Mouse (Mus musculus) lung, postnatal 0 days (tissue): ENCODE results near the gene H2-Ob.

Source experiments
- CTCF ChIP-seq: IDR thresholded peaks from 2 replicates; pipeline ENCODE4 v1.5.1; 2016; ENCODE audit warnings: antibody characterized with exemption, mild to moderate bottlenecking
- EP300 ChIP-seq: IDR thresholded peaks from 2 replicates; pipeline ENCODE4 v1.6.1; 2016; ENCODE audit warnings: antibody characterized with exemption, mild to moderate bottlenecking, control low read depth

DNA sequence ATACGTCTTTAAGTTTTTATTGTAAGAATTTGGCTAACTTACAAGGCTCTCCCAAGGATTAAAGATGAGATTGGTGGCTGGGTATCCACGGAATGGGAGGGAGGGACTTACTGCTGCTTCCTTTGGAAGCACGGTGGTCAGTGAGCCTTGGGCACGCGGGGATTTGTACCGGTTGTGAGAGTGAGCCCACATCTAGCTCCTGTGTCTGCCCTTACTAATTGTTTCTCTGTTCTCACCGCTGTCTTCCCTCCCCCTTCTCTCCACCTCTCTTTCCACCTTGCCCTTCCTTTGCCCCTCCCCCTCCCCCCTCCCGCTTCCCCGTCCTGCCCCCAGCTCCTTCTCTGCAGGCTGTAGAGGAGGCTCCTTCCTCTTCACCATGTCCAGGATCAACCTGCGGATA lies 30.3 kb upstream of the H2-Ob start:
- no peak for TF ChIP-seq CTCF
- no peak for TF ChIP-seq EP300
